Mouse (Mus musculus) left cerebral cortex, postnatal 36 days (tissue): ENCODE data around the gene Ift81. TPM values are rescaled to one million over a fixed set of nuclear protein-coding genes. Genes with fewer than 3 reads are reported as not detected.

Experiments used
- DNase-seq, 2 experiments: peaks; one replicate each; pipeline ENCODE4 v3.0.0; 2021 to 2022; ENCODE audit warnings: low spot score in 2 of 2, mixed read lengths in 1 of 2
- intact Hi-C: fragments of 180-260 bp; cut with DNase I; formaldehyde crosslinking; loops from one replicate; pipeline ENCODE4 v1.15.1; 2025
- total RNA-seq, 2 experiments: library from RNA; stranded (reverse); gene quantifications; 2 replicates each; pipeline ENCODE4 v1.2.3; 2021

Ift81 gene
- total RNA-seq, 2 experiments from 2014 or later = 37.1 to 46.0 TPM

DNA sequence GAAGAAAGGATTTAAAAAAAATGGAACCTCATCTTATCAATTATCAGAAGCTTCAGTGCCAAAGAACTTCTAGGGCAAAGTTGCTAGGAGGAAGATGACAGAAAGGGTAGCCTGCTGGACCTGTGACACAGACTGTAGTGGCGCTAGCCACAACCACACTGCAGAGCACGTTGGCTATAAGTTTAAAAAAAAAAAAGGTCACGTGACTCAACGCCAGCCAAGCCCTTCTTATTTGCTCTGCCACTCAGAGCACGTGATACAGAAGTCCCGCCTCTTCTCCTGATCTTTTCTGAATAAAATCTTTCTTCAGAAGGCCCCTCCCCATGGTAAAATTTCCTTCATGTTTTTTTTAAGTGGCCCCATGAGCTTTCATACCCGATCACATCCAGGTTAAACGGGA, 20.9 kb upstream of the Ift81 start:
- intact Hi-C loops = no loop called here
- no peak for DNase-seq

DNA sequence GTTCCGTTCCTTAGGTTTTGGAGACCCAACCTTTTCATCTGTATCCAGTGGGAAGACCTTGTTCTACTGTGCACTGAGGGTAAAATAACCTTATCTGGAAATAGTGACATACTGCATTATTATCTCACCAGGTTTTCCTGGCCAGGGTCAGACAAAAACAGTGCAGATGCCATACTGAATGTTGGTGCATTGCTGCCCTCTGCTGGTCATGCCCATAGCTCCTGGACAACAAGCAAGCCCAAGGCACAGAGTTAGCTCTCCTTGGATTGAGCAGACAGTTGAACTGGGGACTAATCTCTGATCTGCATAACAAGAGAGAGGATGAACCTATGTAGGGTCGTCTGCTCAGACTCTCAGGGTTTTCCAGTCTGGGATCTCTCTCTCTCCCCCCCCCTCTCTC, 12.9 kb upstream of the Ift81 start:
- intact Hi-C loops = loop anchor here (2.0 to 5.0 kb wide), 3 partner anchors 80 to 226 kb away; partner anchors contain the start of gene Atp2a2
- DNase-seq = peak; percentile 82 to 84

DNA sequence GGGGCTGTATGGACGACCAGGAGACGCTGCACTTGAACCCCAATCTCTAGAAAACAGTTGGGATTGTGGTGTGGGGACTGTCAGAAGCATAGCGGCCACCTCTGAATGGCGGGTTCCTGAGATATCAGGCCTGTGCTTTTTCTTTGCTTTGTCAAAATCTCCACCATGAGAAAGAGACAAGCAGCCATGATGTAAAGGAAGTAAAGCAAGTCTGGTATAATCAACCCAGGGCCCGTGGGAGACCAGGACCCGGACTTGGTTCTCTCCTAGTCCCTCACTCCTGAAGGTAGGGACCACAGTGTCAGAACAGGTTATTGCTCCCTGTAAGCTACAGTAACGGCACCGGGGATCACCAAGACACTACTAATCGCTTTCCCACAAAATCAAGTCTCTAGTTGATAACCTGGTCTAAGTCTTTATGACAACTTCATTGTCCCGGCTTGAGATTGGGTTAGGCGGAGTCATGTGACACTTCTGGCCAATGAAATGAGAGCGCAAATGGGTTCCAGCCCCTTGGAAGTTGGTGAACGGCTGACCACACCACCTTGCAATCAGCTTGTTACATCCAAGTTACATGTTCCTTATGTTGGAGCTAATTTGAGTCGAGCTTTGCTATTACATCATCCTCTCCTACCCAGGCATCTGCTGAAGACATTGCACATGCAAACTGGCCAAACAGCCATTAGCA, 11.4 kb upstream of the Ift81 start:
- intact Hi-C loops = loop anchor here (2.0 to 5.0 kb wide), 3 partner anchors 78 to 225 kb away; partner anchors contain the start of gene Atp2a2
- peak in 1 of 2 experiments; percentile 23 for DNase-seq

GRCm38 (mm10) chr5:122624952-122625479, 10.7 kb upstream of the Ift81 start:
- intact Hi-C loops = loop anchor here (5.0 kb wide), 2 partner anchors 78 to 123 kb away; partner anchors contain the start of gene Atp2a2
- no peak for DNase-seq

DNA sequence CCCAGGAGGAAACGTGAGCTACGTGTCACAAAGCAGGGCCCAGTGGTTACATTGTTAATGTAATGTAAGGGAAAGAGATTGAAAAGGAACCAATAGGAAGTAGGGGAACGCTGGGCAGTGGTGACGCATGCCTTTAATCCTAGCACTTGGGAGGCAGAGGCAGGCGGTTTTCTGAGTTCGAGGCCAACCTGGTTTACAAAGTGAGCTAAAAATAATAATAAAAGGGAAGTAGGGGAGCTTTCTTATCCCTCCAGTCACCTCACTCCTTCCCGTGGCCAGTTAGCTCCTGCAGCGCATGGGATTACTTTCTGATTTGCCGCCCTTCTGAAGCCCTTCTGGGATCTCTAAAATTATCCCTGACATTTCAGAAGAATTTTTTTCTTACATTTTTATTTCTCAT, 9.5 kb upstream of the Ift81 start:
- no peak for DNase-seq
- intact Hi-C loops = no loop called here

DNA sequence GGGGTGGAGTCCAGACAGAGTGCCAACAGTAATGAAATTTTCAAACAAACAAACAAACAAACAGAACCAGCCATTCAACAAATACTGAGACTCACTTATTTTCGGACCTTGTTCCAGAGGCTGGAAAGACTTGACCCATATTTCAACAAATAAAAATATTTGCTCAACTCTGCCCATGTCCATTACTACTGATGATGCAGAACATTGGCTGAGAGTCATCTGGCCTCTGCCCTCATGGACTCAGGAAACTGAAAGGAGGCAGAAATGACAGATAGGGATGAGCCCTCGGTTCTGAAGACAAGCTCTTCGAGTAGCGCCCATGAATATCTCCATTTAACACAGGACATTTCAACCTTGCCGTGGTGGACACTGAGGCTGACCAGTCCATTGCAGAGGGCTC, 8.2 kb upstream of the Ift81 start:
- intact Hi-C loops = no loop called here
- DNase-seq = no peak

GRCm38 (mm10) chr5:122621376-122621886, 7.1 kb upstream of the Ift81 start:
- intact Hi-C loops = no loop called here
- DNase-seq = peak in 1 of 2 experiments; percentile 30

- intact Hi-C loops = no loop called here
- peak in 1 of 2 experiments; percentile 40 for DNase-seq
Measured at GRCm38 (mm10) chr5:122619686-122620296, 5.5 kb upstream of the Ift81 start.

- DNase-seq = peak in 1 of 2 experiments; percentile 43
- intact Hi-C loops = no loop called here
Measured at GRCm38 (mm10) chr5:122617718-122618117, 3.4 kb upstream of the Ift81 start.

- DNase-seq = no peak
- intact Hi-C loops = loop anchor here (5.0 kb wide), 1 partner anchor 109 kb away; the partner anchor contains the start of gene Atp2a2
Measured at GRCm38 (mm10) chr5:122611651-122612050, 2.7 kb downstream of the Ift81 start.

- no peak for DNase-seq
- intact Hi-C loops = no loop called here
Measured at GRCm38 (mm10) chr5:122604894-122605293, 9.4 kb downstream of the Ift81 start.

- peak in 1 of 2 experiments; percentile 22 for DNase-seq
- intact Hi-C loops = no loop called here
Measured at GRCm38 (mm10) chr5:122602233-122602632, 12.1 kb downstream of the Ift81 start.

DNA sequence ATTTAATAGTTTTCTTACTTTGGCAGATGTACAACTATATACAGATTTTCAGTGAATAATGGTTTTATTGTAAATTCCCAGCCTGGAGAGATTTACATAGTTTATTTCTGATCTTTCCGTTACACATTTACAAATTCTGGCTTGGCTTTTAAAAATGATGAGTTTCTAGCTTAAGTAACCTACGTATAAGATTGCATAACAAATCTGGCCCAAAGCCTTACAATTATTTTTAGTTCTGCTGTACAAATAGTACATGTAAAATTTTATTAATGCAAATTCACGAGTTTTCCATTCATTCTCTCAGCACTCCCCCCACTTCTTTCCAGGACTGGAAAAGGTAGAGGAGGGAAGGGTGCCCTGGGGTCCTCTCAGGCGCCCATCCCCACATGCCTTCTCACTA, 18.8 kb downstream of the Ift81 start:
- intact Hi-C loops = no loop called here
- DNase-seq = no peak

- intact Hi-C loops = no loop called here
- DNase-seq = no peak
Measured at GRCm38 (mm10) chr5:122589891-122590290, 24.4 kb downstream of the Ift81 start.

DNA sequence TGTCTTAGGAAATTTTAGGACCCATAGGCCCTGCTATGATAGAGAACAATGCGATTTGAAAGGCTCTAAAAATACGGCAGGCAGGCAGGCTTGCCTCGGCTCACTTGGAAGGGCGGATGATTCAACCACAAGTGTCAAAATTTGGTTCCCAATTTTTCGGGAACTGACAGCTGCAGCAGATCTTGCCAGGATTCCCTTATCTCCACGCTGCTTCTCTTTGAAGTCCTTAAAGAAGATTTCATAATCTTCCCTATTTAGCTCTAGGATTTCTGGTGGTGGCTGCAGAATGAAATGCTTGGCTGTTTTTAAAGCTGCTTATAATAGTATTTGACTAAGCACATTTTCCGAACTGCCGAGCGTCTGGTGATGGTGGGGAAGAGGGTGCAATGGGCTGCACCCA, 28.8 kb downstream of the Ift81 start:
- peak; percentile 68 to 72 for DNase-seq
- intact Hi-C loops = no loop called here

DNA sequence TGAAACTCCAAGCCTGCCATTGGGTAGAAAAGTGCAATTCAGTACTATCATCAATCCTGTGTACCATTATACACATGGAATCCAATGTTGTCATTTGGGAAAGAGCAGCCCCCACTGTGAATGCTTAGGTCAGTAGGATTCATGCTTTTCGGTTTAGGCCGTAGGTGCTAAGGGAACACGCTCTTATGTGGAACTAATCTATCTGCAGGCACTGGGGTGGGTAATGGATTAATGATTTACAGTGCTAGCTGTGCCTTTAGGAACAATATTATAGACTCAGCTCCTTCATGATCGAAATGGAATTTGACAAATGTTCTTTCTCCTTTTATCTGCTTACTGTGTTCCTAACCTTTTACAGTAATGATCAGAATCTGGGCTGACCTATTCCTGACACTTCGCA, 30.2 kb downstream of the Ift81 start:
- intact Hi-C loops = no loop called here
- DNase-seq = no peak

DNA sequence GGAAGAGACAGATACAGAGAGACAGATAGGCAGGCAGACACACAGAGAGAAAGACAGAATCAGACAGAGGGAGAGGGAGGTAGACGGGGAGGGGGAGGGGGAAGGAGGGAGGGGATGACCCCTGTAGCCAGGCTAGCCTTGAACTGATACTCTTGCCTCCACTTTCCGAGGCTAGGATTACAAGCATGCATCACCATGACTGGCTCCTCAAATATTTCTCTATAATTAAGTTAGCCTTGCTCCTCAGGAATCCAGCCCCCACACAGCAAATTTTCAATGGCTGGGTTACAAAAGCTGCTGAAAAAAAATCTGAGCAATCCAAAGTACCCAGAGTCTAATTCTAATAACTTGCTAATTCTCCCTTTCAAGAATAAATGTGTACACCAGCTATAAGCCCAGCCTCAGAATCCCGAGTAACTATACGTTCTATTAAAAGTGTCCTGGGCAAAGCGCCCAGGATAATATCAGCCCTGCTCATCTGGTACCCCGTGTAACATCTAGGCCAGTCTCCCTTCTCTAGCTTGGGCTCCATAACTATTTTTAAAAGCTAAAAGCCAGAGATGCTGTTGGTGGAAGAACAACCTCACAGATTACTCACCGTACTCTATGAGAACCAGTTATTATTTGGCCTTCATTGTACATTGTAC, 37.5 kb downstream of the Ift81 start:
- intact Hi-C loops = no loop called here
- DNase-seq = no peak

GRCm38 (mm10) chr5:122572001-122572400, 42.3 kb downstream of the Ift81 start:
- intact Hi-C loops = no loop called here
- no peak for DNase-seq

- intact Hi-C loops = no loop called here
- DNase-seq = peak; percentile 66 to 70
Measured at GRCm38 (mm10) chr5:122566626-122567025, 47.7 kb downstream of the Ift81 start.

DNA sequence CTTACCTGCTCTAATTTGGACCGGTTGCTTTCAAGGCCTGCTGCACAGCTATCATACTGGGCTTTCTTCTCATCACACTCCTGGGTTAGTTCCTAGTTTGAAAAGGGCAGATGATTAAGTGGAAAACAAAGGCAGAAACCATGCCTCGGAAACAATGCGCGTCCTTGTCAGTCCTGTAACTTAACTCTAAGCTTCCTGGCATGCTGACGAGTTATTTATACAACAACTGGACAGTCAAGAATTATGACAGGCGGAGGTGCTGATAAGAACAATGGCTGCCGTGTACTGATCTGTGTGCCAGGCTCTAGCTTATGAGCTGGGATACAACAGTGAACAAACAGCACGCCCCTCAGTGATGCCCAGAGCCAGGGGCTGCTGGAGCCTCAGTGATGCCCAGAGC, 53.7 kb downstream of the Ift81 start:
- no peak for DNase-seq
- intact Hi-C loops = no loop called here
